Mouse (Mus musculus) kidney, adult 8-10 months (tissue): ENCODE measurements around the gene Shkbp1.

ENCODE experiments used
- DNase-seq, 2 experiments: peaks; one replicate each; pipeline ENCODE4 v3.0.0; 2022

Gene Shkbp1

GRCm38 (mm10) chr7:27355745-27356240 is at the start of gene Shkbp1:
TSS of gene Shkbp1 (minus strand) at chr7:27356019.
- peak; percentile 85 to 87 for DNase-seq

- no peak for DNase-seq
Observed at GRCm38 (mm10) chr7:27404203-27404942, 48.6 kb upstream of the Shkbp1 start.

- peak; percentile 30 to 70 for DNase-seq
Observed at GRCm38 (mm10) chr7:27402675-27403074, 46.9 kb upstream of the Shkbp1 start.

- no peak for DNase-seq
Observed at GRCm38 (mm10) chr7:27400545-27400944, 44.7 kb upstream of the Shkbp1 start.

- peak in 1 of 2 experiments; percentile 21 for DNase-seq
Observed at GRCm38 (mm10) chr7:27397048-27397949, 41.5 kb upstream of the Shkbp1 start.

- DNase-seq: no peak
Observed at GRCm38 (mm10) chr7:27396184-27397047, 40.6 kb upstream of the Shkbp1 start.

GRCm38 (mm10) chr7:27395521-27396183 is 39.8 kb upstream of the Shkbp1 start:
- no peak for DNase-seq

- DNase-seq: no peak
Observed at GRCm38 (mm10) chr7:27391416-27391815, 35.6 kb upstream of the Shkbp1 start.

GRCm38 (mm10) chr7:27389213-27389612 is 33.4 kb upstream of the Shkbp1 start:
- no peak for DNase-seq

- peak in 1 of 2 experiments; percentile 36 for DNase-seq
Observed at GRCm38 (mm10) chr7:27384731-27385130, 28.9 kb upstream of the Shkbp1 start.

- DNase-seq: no peak
Observed at GRCm38 (mm10) chr7:27384134-27384533, 28.3 kb upstream of the Shkbp1 start.

GRCm38 (mm10) chr7:27383233-27383632 is 27.4 kb upstream of the Shkbp1 start:
- no peak for DNase-seq

GRCm38 (mm10) chr7:27381560-27381959 is 25.7 kb upstream of the Shkbp1 start:
- DNase-seq: no peak

GRCm38 (mm10) chr7:27381009-27381408 is 25.2 kb upstream of the Shkbp1 start:
- no peak for DNase-seq

- no peak for DNase-seq
Observed at GRCm38 (mm10) chr7:27379836-27380235, 24.0 kb upstream of the Shkbp1 start.

- DNase-seq: peak in 1 of 2 experiments; percentile 20
Observed at GRCm38 (mm10) chr7:27378431-27378830, 22.6 kb upstream of the Shkbp1 start.

GRCm38 (mm10) chr7:27375274-27375673 is 19.5 kb upstream of the Shkbp1 start:
- no peak for DNase-seq

GRCm38 (mm10) chr7:27371715-27372462 is 16.1 kb upstream of the Shkbp1 start:
- DNase-seq: no peak

- no peak for DNase-seq
Observed at GRCm38 (mm10) chr7:27369111-27369510, 13.3 kb upstream of the Shkbp1 start.

- no peak for DNase-seq
Observed at GRCm38 (mm10) chr7:27367976-27368375, 12.2 kb upstream of the Shkbp1 start.
